Mouse (Mus musculus): ENCODE measurements around the gene Cfap61. TPM values are rescaled to one million over a fixed set of nuclear protein-coding genes. Genes with fewer than 3 reads are reported as not detected.

The Cfap61 gene
- total RNA-seq, 1 experiment from 2014 or later: not detected

GRCm38 (mm10) chr2:146117191-146117914 is 182.8 kb downstream of the Cfap61 start:
- no peak for ATAC-seq (ENCODE audit: extremely low read depth, insufficient number of reproducible peaks, low FRiP score, poor library complexity, severe bottlenecking)

- ATAC-seq (ENCODE audit: extremely low read depth, insufficient number of reproducible peaks, low FRiP score, poor library complexity, severe bottlenecking): no peak
Observed at GRCm38 (mm10) chr2:146117915-146118403, 183.4 kb downstream of the Cfap61 start.

- no peak for ATAC-seq (ENCODE audit: extremely low read depth, insufficient number of reproducible peaks, low FRiP score, poor library complexity, severe bottlenecking)
Observed at GRCm38 (mm10) chr2:146121551-146121950, 187.0 kb downstream of the Cfap61 start.

DNA sequence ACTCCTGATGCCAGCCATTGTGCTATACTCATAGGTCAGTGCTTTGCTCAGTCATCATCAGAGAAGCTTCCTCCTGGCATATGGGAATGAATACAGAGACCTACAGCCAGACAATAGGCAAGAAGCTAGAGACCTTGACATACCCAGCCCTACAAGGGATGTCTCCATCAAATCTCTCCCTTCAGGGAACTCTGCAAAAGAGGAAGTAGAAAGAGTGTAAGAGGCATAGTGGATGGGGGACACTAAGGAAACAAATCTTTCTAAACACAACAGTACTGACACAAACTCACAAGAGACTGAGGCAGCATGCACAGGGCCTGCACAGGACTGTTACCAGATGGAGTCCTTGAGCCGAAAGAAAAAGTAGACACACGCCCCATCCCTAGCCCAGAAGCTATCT is 190.5 kb downstream of the Cfap61 start:
- no peak for ATAC-seq (ENCODE audit: extremely low read depth, insufficient number of reproducible peaks, low FRiP score, poor library complexity, severe bottlenecking)

- ATAC-seq (ENCODE audit: extremely low read depth, insufficient number of reproducible peaks, low FRiP score, poor library complexity, severe bottlenecking): no peak
Observed at GRCm38 (mm10) chr2:146128622-146129021, 194.0 kb downstream of the Cfap61 start.

GRCm38 (mm10) chr2:146130514-146130913 is 195.9 kb downstream of the Cfap61 start:
- no peak for ATAC-seq (ENCODE audit: extremely low read depth, insufficient number of reproducible peaks, low FRiP score, poor library complexity, severe bottlenecking)

GRCm38 (mm10) chr2:146134275-146134674 is 199.7 kb downstream of the Cfap61 start:
- no peak for ATAC-seq (ENCODE audit: extremely low read depth, insufficient number of reproducible peaks, low FRiP score, poor library complexity, severe bottlenecking)

- no peak for ATAC-seq (ENCODE audit: extremely low read depth, insufficient number of reproducible peaks, low FRiP score, poor library complexity, severe bottlenecking)
Observed at GRCm38 (mm10) chr2:146140711-146141110, 206.1 kb downstream of the Cfap61 start.

GRCm38 (mm10) chr2:146147306-146147705 is 212.7 kb downstream of the Cfap61 start:
- ATAC-seq (ENCODE audit: extremely low read depth, insufficient number of reproducible peaks, low FRiP score, poor library complexity, severe bottlenecking): no peak

GRCm38 (mm10) chr2:146147801-146148200 is 213.2 kb downstream of the Cfap61 start:
- ATAC-seq (ENCODE audit: extremely low read depth, insufficient number of reproducible peaks, low FRiP score, poor library complexity, severe bottlenecking): no peak

DNA sequence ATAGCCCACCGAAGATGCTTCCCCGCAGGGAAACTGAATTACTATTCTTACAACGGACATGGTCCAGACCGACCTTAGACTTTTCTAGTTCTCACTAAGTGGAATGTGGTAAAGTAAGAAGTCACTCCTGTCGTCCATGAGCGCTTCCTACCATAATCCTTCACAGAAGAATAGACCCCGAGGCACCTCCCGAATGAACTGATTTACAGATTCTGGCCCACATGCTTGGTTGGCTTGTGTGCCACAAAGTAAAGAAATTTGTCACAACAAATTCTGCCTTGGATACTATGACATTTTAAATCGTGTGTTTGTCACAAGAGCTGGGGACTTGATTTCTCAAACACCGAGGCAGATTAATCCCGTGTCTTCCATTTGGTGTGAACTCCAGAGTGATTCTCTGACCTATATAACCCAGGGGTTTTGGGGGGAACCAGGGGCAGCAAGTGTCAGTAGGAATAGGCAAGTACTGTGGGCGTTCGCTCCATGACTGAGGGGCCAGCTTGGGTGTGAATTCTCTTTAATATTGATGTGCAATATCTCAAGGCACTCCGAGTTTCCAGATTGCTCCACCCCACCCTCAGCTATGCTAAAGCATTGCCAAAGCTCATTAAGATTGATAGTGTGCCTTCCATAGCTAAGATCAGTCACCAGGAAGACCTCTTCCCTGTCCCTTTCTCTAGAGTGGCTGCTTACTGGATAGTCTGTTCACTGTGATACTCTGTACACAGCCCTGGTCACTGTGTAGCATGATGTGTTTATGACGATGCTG is 214.8 kb downstream of the Cfap61 start:
- no peak for ATAC-seq (ENCODE audit: extremely low read depth, insufficient number of reproducible peaks, low FRiP score, poor library complexity, severe bottlenecking)

- ATAC-seq (ENCODE audit: extremely low read depth, insufficient number of reproducible peaks, low FRiP score, poor library complexity, severe bottlenecking): no peak
Observed at GRCm38 (mm10) chr2:146168017-146168803, 233.6 kb downstream of the Cfap61 start.

- no peak for ATAC-seq (ENCODE audit: extremely low read depth, insufficient number of reproducible peaks, low FRiP score, poor library complexity, severe bottlenecking)
Observed at GRCm38 (mm10) chr2:146169492-146169891, 234.9 kb downstream of the Cfap61 start.

GRCm38 (mm10) chr2:146172106-146172505 is 237.5 kb downstream of the Cfap61 start:
- no peak for ATAC-seq (ENCODE audit: extremely low read depth, insufficient number of reproducible peaks, low FRiP score, poor library complexity, severe bottlenecking)

GRCm38 (mm10) chr2:146174173-146174572 is 239.6 kb downstream of the Cfap61 start:
- ATAC-seq (ENCODE audit: extremely low read depth, insufficient number of reproducible peaks, low FRiP score, poor library complexity, severe bottlenecking): no peak

- no peak for ATAC-seq (ENCODE audit: extremely low read depth, insufficient number of reproducible peaks, low FRiP score, poor library complexity, severe bottlenecking)
Observed at GRCm38 (mm10) chr2:146178718-146179117, 244.1 kb downstream of the Cfap61 start.

- ATAC-seq (ENCODE audit: extremely low read depth, insufficient number of reproducible peaks, low FRiP score, poor library complexity, severe bottlenecking): no peak
Observed at GRCm38 (mm10) chr2:146183830-146184793, 249.5 kb downstream of the Cfap61 start.

DNA sequence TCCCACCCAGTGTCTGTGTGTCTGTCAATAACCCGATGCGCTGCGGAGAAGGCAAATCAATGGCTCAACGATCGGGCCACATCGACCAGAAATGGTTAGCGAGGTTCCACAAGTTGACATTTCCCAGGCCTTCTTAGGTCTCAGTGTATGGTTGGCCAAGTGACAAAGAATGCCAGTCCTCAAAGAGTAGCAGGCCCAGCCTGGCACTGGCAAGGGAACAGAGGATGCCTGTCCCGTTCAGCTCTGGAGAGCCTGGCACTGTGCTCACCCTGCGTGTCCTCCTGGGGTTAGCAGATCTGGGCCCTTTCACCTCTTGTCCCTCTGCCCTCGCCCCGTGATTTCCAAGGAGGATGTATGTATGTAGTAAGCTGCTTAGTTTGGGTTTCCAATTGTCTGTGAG is 261.5 kb downstream of the Cfap61 start:
- no peak for ATAC-seq (ENCODE audit: extremely low read depth, insufficient number of reproducible peaks, low FRiP score, poor library complexity, severe bottlenecking)

Measured in neutrophil, adult 5-6 weeks (primary cell).